Mouse (Mus musculus): ENCODE data around the gene Helz.

DNA sequence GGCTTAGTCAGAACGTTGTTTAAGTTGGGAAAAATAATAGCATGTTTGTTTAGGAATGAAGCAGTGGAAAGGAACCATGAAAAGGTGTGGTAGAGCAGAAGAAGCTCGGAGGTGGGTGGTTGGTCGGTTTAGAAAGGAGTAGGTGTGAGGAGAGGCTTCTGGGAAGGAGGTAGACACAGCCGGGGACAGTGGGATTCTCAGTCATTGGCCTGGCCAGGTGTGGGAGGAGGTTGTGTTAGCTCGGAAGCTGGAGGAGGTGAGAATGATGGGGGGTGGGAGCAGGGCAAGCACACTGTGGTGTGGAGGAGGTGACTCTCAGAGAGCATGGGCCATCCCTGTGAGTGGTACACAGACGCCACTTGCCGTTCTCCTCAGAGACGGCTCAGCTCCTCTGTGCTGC lies 29.7 kb downstream of the Helz start:
- TF ChIP-seq ZC3H11A (IDR thresholded peaks at IDR 0.05; ENCODE audit: borderline replicate concordance, low read depth, low read length) (no peak), CHD2 (IDR thresholded peaks at IDR 0.05; ENCODE audit: low read depth, low read length) (no peak), ZNF384 (IDR thresholded peaks at IDR 0.05; ENCODE audit: low read depth, low read length) (no peak), HCFC1 (IDR thresholded peaks at IDR 0.05; ENCODE audit: borderline replicate concordance, insufficient read depth, low read length) (no peak), MAFK (IDR thresholded peaks at IDR 0.05; ENCODE audit: insufficient read depth, low read depth, low read length) (no peak)
